In genomic region chr11:113993921-113994320, GRCm38 (mm10) we compare ENCODE assay signal across 19 mouse cellular contexts.
A peak's percentile ranks its signal among the peaks of the same experiment; 100 is the strongest.
DNase-seq lines count a peak whose midpoint lies in the region; ATAC-seq lines count a peak whose summit lies in the region.
"Had no signal": no experiment of that assay in that cellular context is flagged by ENCODE, and none has a peak within 500 bp of the region (broad histone marks: within the 10 kb centered on the region; RNA-seq: fewer than 3 reads in every experiment).

No protein-coding gene starts in this region.

- no peaks in the 10 kb centered on the region for H3K9me3 ChIP-seq in midbrain, embryonic 15.5 days
- no peaks in the 10 kb centered on the region for H3K9me3 ChIP-seq in midbrain, embryonic 11.5 days (ENCODE audit: control insufficient read depth, low read length)
- H3K9me3 ChIP-seq in limb, embryonic 11.5 days (ENCODE audit: control insufficient read depth, low read length): no peaks in the 10 kb centered on the region
- H3K9me3 ChIP-seq: embryonic facial prominence, embryonic 10.5 days; embryonic facial prominence, embryonic 12.5 days; forebrain, embryonic 13.5 days; forebrain, embryonic 15.5 days had no signal

- H3K9ac ChIP-seq in midbrain, embryonic 15.5 days: no peak overlapping the region
- no peak overlapping the region for H3K9ac ChIP-seq in midbrain, embryonic 11.5 days (ENCODE audit: low read length)
- no peak overlapping the region for H3K9ac ChIP-seq in limb, embryonic 11.5 days (ENCODE audit: low read length)
- H3K9ac ChIP-seq: embryonic facial prominence, embryonic 12.5 days; forebrain, embryonic 13.5 days; forebrain, embryonic 15.5 days; forebrain, postnatal 0 days had no signal

- no peak overlapping the region for H3K4me3 ChIP-seq in midbrain, embryonic 15.5 days
- H3K4me3 ChIP-seq in midbrain, embryonic 11.5 days (ENCODE audit: low read depth, low read length): no peak overlapping the region
- no peak overlapping the region for H3K4me3 ChIP-seq in limb, embryonic 11.5 days (ENCODE audit: low read depth, low read length)
- H3K4me3 ChIP-seq: embryonic facial prominence, embryonic 10.5 days; embryonic facial prominence, embryonic 12.5 days; forebrain, embryonic 13.5 days; forebrain, embryonic 15.5 days had no signal

- 0 out of 2 replicates have a peak overlapping the region, but pooled peaks have one; percentile 72 for H3K27ac ChIP-seq in midbrain, embryonic 15.5 days
- no peak overlapping the region for H3K27ac ChIP-seq in midbrain, embryonic 11.5 days (ENCODE audit: low read depth, low read length)
- H3K27ac ChIP-seq in limb, embryonic 11.5 days (replicated peaks; ENCODE audit: low read depth, low read length): no peak overlapping the region
- H3K27ac ChIP-seq: embryonic facial prominence, embryonic 10.5 days; embryonic facial prominence, embryonic 12.5 days; forebrain, embryonic 13.5 days; forebrain, embryonic 15.5 days had no signal

- no peaks in the 10 kb centered on the region for H3K36me3 ChIP-seq in midbrain, embryonic 15.5 days (replicated peaks)
- no peaks in the 10 kb centered on the region for H3K36me3 ChIP-seq in midbrain, embryonic 11.5 days (ENCODE audit: control insufficient read depth, insufficient read depth, low read length)
- no peaks in the 10 kb centered on the region for H3K36me3 ChIP-seq in limb, embryonic 11.5 days (ENCODE audit: control insufficient read depth, insufficient read depth, low read length)
- H3K36me3 ChIP-seq: embryonic facial prominence, embryonic 10.5 days; embryonic facial prominence, embryonic 12.5 days; forebrain, embryonic 15.5 days had no signal

- no peak for ATAC-seq in midbrain, embryonic 15.5 days (replicated peaks)
- no peak for ATAC-seq in midbrain, embryonic 11.5 days (ENCODE audit: low FRiP score)
- no peak for ATAC-seq in limb, embryonic 11.5 days (ENCODE audit: insufficient number of reproducible peaks, low FRiP score, low TSS enrichment, low read depth)
- ATAC-seq: forebrain, embryonic 13.5 days; forebrain, embryonic 15.5 days; forebrain, postnatal 0 days had no signal

- no peak for DNase-seq in midbrain, embryonic 11.5 days (ENCODE audit: low spot score, missing footprints)
- DNase-seq in limb, embryonic 11.5 days (ENCODE audit: low spot score): peak; percentile 54
- DNase-seq in kidney, adult 8-10 months: no peak
- DNase-seq in embryo, embryonic 10 days (ENCODE audit: low spot score): no peak
- DNase-seq: adrenal gland, adult 2 months; adrenal gland, postnatal 10 days; adrenal gland, postnatal 25 days; cerebellum, adult 11 months; cerebellum, adult 18-20 months; cerebellum, adult 8-10 months; cerebellum, adult 9-11 months; cerebellum, postnatal 14 days; cerebellum, postnatal 36 days; forebrain, postnatal 0 days had no signal

- H3K4me2 ChIP-seq in midbrain, embryonic 15.5 days: no peak overlapping the region
- H3K4me2 ChIP-seq in midbrain, embryonic 11.5 days: no peak overlapping the region
- H3K4me2 ChIP-seq in limb, embryonic 11.5 days (ENCODE audit: low read depth, severe bottlenecking): no peak overlapping the region
- H3K4me2 ChIP-seq: embryonic facial prominence, embryonic 12.5 days; forebrain, embryonic 13.5 days; forebrain, embryonic 15.5 days had no signal

- H3K4me1 ChIP-seq in midbrain, embryonic 15.5 days: peaks cover 40% of the 10 kb centered on the region
- H3K4me1 ChIP-seq in midbrain, embryonic 11.5 days (ENCODE audit: control insufficient read depth, insufficient read depth, low read length): peaks cover 11% of the 10 kb centered on the region
- H3K4me1 ChIP-seq in limb, embryonic 11.5 days (ENCODE audit: control insufficient read depth, insufficient read depth, low read length): peaks cover 16% of the 10 kb centered on the region

- no peaks in the 10 kb centered on the region for H3K27me3 ChIP-seq in midbrain, embryonic 15.5 days (replicated peaks)
- H3K27me3 ChIP-seq in midbrain, embryonic 11.5 days (ENCODE audit: control insufficient read depth, insufficient read depth, low read length): no peaks in the 10 kb centered on the region
- peaks cover 4% of the 10 kb centered on the region for H3K27me3 ChIP-seq in limb, embryonic 11.5 days (ENCODE audit: control insufficient read depth, insufficient read depth, low read length)

- 94% methylated on average over 6 of the region's 6 CpGs for WGBS in midbrain, embryonic 15.5 days
- WGBS in midbrain, embryonic 11.5 days: 94% methylated on average over 6 of the region's 6 CpGs
- WGBS in limb, embryonic 11.5 days: 47% methylated on average over 6 of the region's 6 CpGs
